Mouse (Mus musculus) Muller cell, postnatal 12 days (primary cell): ENCODE measurements around the gene Ikbkg.
"Not testable (repeated sequence)": the region's sequence is repeated elsewhere in the genome, so short reads cannot be mapped to it uniquely, and the experiment has no call there.

Experiments used
- DNase-seq: peaks from one replicate; pipeline ENCODE4 v3.0.0-alpha.2; 2015; ENCODE audit errors: inconsistent ontology term

The Ikbkg gene

GRCm38 (mm10) chrX:74451157-74451912, 58.2 kb downstream of the Ikbkg start:
- DNase-seq: no peak

GRCm38 (mm10) chrX:74452773-74453172, 59.7 kb downstream of the Ikbkg start:
- peak; percentile 16 for DNase-seq

- DNase-seq: not testable (repeated sequence)
Measured at GRCm38 (mm10) chrX:74481349-74481885, 88.3 kb downstream of the Ikbkg start, which contains the start of gene Gm6880. TSS of gene Gm6880 (minus strand) at chrX:74481399.

- no peak for DNase-seq
Measured at GRCm38 (mm10) chrX:74497131-74497530, 104.0 kb downstream of the Ikbkg start.
